Mouse (Mus musculus) stomach, embryonic 16.5 days (tissue): ENCODE results near the gene Pdlim3. TPM values are rescaled to one million over a fixed set of nuclear protein-coding genes. Genes with fewer than 3 reads are reported as not detected.

Source experiments
- polyA plus RNA-seq: library from polyadenylated mRNA; unstranded; fragments of >200 nt; fragmentation: Nextera tagmentation; extraction: Ambion mirVana; gene quantifications from 2 replicates; pipeline ENCODE4 v1.2.1, GENCODE M21; 2015

The Pdlim3 gene
- polyA plus RNA-seq, 1 experiment from 2014 or later: 222 TPM

Other genes with a start within 250 kb of the Pdlim3 start
- gene Ccdc110, start 49.2 kb downstream of the Pdlim3 start, polyA plus RNA-seq: not detected in 2 replicates
- gene 1700029J07Rik, start 89.8 kb downstream of the Pdlim3 start, polyA plus RNA-seq: 4.1 and 4.2 TPM in 2 replicates
- 91.4 and 93.6 TPM in 2 replicates for gene Ufsp2, start 90.1 kb downstream of the Pdlim3 start, polyA plus RNA-seq
- 0.37 and 0.71 TPM in 2 replicates for gene Lrp2bp, start 113.8 kb downstream of the Pdlim3 start, polyA plus RNA-seq
- 27.1 and 41.3 TPM in 2 replicates for gene Ankrd37, start 120.2 kb downstream of the Pdlim3 start, polyA plus RNA-seq